7 mouse cellular contexts compared by ENCODE assay signal in genomic region chr8:110119715-110120114, GRCm38 (mm10). TPM values are rescaled to one million over a fixed set of nuclear protein-coding genes. Genes with fewer than 3 reads are reported as not detected.
DNase-seq lines count a peak whose midpoint lies in the region; ATAC-seq and TF ChIP-seq lines count a peak whose summit lies in the region.

No protein-coding gene starts in this region.

- TF ChIP-seq EP300 in liver, postnatal 0 days (IDR thresholded peaks at IDR 0.05; ENCODE audit: low read depth), result no peak

- TF ChIP-seq CTCF in liver, postnatal 0 days (IDR thresholded peaks at IDR 0.05; ENCODE audit: low read depth), result peak; percentile 18; the same call in 1 of the 2 replicates

- H3K4me1 ChIP-seq in liver, postnatal 0 days (ENCODE audit: insufficient read depth), result no peaks in the 10 kb centered on the region
- H3K4me1 ChIP-seq in liver, embryonic 11.5 days (replicated peaks; ENCODE audit: control insufficient read depth, insufficient read depth, low read length), result no peaks in the 10 kb centered on the region
- H3K4me1 ChIP-seq in heart, embryonic 11.5 days (ENCODE audit: control insufficient read depth, insufficient read depth, low read length), result no peaks in the 10 kb centered on the region

- no peaks in the 10 kb centered on the region for H3K36me3 ChIP-seq in liver, postnatal 0 days (replicated peaks; ENCODE audit: insufficient read depth, low read length)
- no peaks in the 10 kb centered on the region for H3K36me3 ChIP-seq in liver, embryonic 11.5 days (ENCODE audit: control insufficient read depth, insufficient read depth, low read length)
- H3K36me3 ChIP-seq in heart, embryonic 11.5 days (ENCODE audit: control insufficient read depth, insufficient read depth, low read length), result no peaks in the 10 kb centered on the region

- H3K9me3 ChIP-seq in liver, postnatal 0 days (ENCODE audit: low read length), result no peaks in the 10 kb centered on the region
- no peaks in the 10 kb centered on the region for H3K9me3 ChIP-seq in liver, embryonic 11.5 days (ENCODE audit: control insufficient read depth, low read length)
- no peaks in the 10 kb centered on the region for H3K9me3 ChIP-seq in heart, embryonic 11.5 days (replicated peaks; ENCODE audit: control insufficient read depth, low read length)

- intact Hi-C loops in left cerebral cortex, postnatal 14 days (cut with DNase I), result no loop called here

- no peak overlapping the region for H3K4me3 ChIP-seq in liver, postnatal 0 days (ENCODE audit: low read depth, low read length)
- no peak overlapping the region for H3K4me3 ChIP-seq in liver, embryonic 11.5 days (ENCODE audit: low read depth, low read length)
- H3K4me3 ChIP-seq in heart, embryonic 11.5 days (ENCODE audit: low read depth, low read length), result no peak overlapping the region

- 45% methylated on average over 6 of the region's 6 CpGs for WGBS in liver, postnatal 0 days (ENCODE audit: insufficient replicate concordance)
- WGBS in liver, embryonic 11.5 days, result 37% methylated on average over 6 of the region's 6 CpGs
- WGBS in heart, embryonic 11.5 days (ENCODE audit: insufficient replicate concordance), result 40% methylated on average over 6 of the region's 6 CpGs

- H3K4me2 ChIP-seq in liver, postnatal 0 days (ENCODE audit: low read depth, low read length), result no peak overlapping the region
- no peak overlapping the region for H3K4me2 ChIP-seq in liver, embryonic 11.5 days
- H3K4me2 ChIP-seq in heart, embryonic 11.5 days, result no peak overlapping the region

- DNase-seq in liver, postnatal 0 days, result no peak
- no peak for DNase-seq in liver, embryonic 11.5 days (ENCODE audit: low spot score)
- peak; percentile 47 for DNase-seq in adrenal gland, postnatal 10 days
- peak; percentile 82 to 84 for DNase-seq in cerebellum, postnatal 10 days
- DNase-seq in left cerebral cortex, postnatal 14 days (ENCODE audit: low spot score in 2 of 2), result peak; percentile 20 to 22
- DNase-seq in urinary bladder, postnatal 14 days (ENCODE audit: low spot score), result no peak

- ATAC-seq in liver, postnatal 0 days, result no peak
- ATAC-seq in liver, embryonic 11.5 days (replicated peaks; ENCODE audit: low FRiP score), result no peak
- no peak for ATAC-seq in heart, embryonic 11.5 days (replicated peaks; ENCODE audit: insufficient number of reproducible peaks, low FRiP score, low TSS enrichment)

- H3K27me3 ChIP-seq in liver, postnatal 0 days (ENCODE audit: insufficient read depth, low read length), result no peaks in the 10 kb centered on the region
- H3K27me3 ChIP-seq in liver, embryonic 11.5 days (replicated peaks; ENCODE audit: control insufficient read depth, insufficient read depth, low read length), result no peaks in the 10 kb centered on the region
- H3K27me3 ChIP-seq in heart, embryonic 11.5 days (ENCODE audit: control insufficient read depth, insufficient read depth, low read length), result no peaks in the 10 kb centered on the region

- no peak overlapping the region for H3K9ac ChIP-seq in liver, postnatal 0 days (replicated peaks)
- H3K9ac ChIP-seq in liver, embryonic 11.5 days (ENCODE audit: low read depth, low read length), result no peak overlapping the region
- no peak overlapping the region for H3K9ac ChIP-seq in heart, embryonic 11.5 days (ENCODE audit: low read depth, low read length)

- no peak overlapping the region for H3K27ac ChIP-seq in liver, postnatal 0 days (ENCODE audit: low read depth)
- H3K27ac ChIP-seq in liver, embryonic 11.5 days (ENCODE audit: low read depth, low read length), result no peak overlapping the region
- no peak overlapping the region for H3K27ac ChIP-seq in heart, embryonic 11.5 days (ENCODE audit: low read depth, low read length)

RNA-seq across cellular contexts. Expression of gene Gm17720, which starts 17.2 kb away (rescaled TPM):
- not detected in 2 replicates for polyA plus RNA-seq in liver, postnatal 0 days (2015; fragmentation: Nextera tagmentation; extraction: Ambion mirVana)
- not detected in 2 replicates for polyA plus RNA-seq in liver, embryonic 11.5 days (2014; fragmentation: Nextera tagmentation; extraction: Ambion mirVana)
- total RNA-seq in adrenal gland, postnatal 10 days (2021), result not detected
- not detected for total RNA-seq in left cerebral cortex, postnatal 14 days (2021)
- not detected in 2 replicates for polyA plus RNA-seq in heart, embryonic 11.5 days (2014; fragmentation: Nextera tagmentation; extraction: Ambion mirVana)

RNA-seq across cellular contexts. Expression of gene Gm21964, which starts 18.7 kb away (rescaled TPM):
- polyA plus RNA-seq in liver, postnatal 0 days (2015; fragmentation: Nextera tagmentation; extraction: Ambion mirVana), result not detected in 2 replicates
- not detected in 2 replicates for polyA plus RNA-seq in liver, embryonic 11.5 days (2014; fragmentation: Nextera tagmentation; extraction: Ambion mirVana)
- total RNA-seq in adrenal gland, postnatal 10 days (2021), result not detected
- total RNA-seq in left cerebral cortex, postnatal 14 days (2021), result not detected
- polyA plus RNA-seq in heart, embryonic 11.5 days (2014; fragmentation: Nextera tagmentation; extraction: Ambion mirVana), result not detected in 2 replicates

RNA-seq across cellular contexts. Expression of gene Zfp612, which starts 40.2 kb away (rescaled TPM):
- 2.7 TPM in 2 replicates for polyA plus RNA-seq in liver, postnatal 0 days (2015; fragmentation: Nextera tagmentation; extraction: Ambion mirVana)
- 2.4 and 2.5 TPM in 2 replicates for polyA plus RNA-seq in liver, embryonic 11.5 days (2014; fragmentation: Nextera tagmentation; extraction: Ambion mirVana)
- 1 to 10 TPM; 6.4 to 6.7 TPM for total RNA-seq in adrenal gland, postnatal 10 days (2021)
- 10 to 100 TPM; 29.6 to 30.4 TPM for total RNA-seq in left cerebral cortex, postnatal 14 days (2021)
- polyA plus RNA-seq in heart, embryonic 11.5 days (2014; fragmentation: Nextera tagmentation; extraction: Ambion mirVana), result 5.4 and 6.0 TPM in 2 replicates

RNA-seq across cellular contexts. Expression of gene Calb2, which starts 48.3 kb away (rescaled TPM):
- polyA plus RNA-seq in liver, postnatal 0 days (2015; fragmentation: Nextera tagmentation; extraction: Ambion mirVana), result not detected in 2 replicates
- polyA plus RNA-seq in liver, embryonic 11.5 days (2014; fragmentation: Nextera tagmentation; extraction: Ambion mirVana), result 0.25 and 0.49 TPM in 2 replicates
- under 1 TPM; 0.21 to 0.24 TPM for total RNA-seq in adrenal gland, postnatal 10 days (2021)
- 10 to 100 TPM; 31.9 to 49.8 TPM for total RNA-seq in left cerebral cortex, postnatal 14 days (2021)
- 2.8 and 2.9 TPM in 2 replicates for polyA plus RNA-seq in heart, embryonic 11.5 days (2014; fragmentation: Nextera tagmentation; extraction: Ambion mirVana)

Comparison
In these comparisons a context has a peak if more than half of its experiments do, and no peak if none do; other contexts are left out.
1. DNase-seq: peak in adrenal gland, postnatal 10 days (single experiment), cerebellum, postnatal 10 days (2 of 2) and left cerebral cortex, postnatal 14 days (2 of 2); none in liver, postnatal 0 days (single experiment), liver, embryonic 11.5 days (single experiment) and urinary bladder, postnatal 14 days (single experiment).